Mouse (Mus musculus) testis, adult 2 months (tissue): ENCODE data around the gene Tm7sf2.

Source experiments
- CTCF ChIP-seq: fragments of 200-500 bp; IDR thresholded peaks from 2 replicates; pipeline ENCODE4 v1.5.1; 2012; ENCODE audit warnings: low read depth, mild to moderate bottlenecking, inconsistent platforms, low read length, moderate library complexity; ENCODE audit not compliant: control insufficient read depth, insufficient read depth, insufficient replicate concordance
- POLR2A ChIP-seq: fragments of 200-500 bp; IDR thresholded peaks from 2 replicates; pipeline ENCODE4 v1.6.1; 2012; ENCODE audit warnings: low read depth, mild to moderate bottlenecking, inconsistent platforms, low read length, moderate library complexity; ENCODE audit not compliant: control insufficient read depth

DNA sequence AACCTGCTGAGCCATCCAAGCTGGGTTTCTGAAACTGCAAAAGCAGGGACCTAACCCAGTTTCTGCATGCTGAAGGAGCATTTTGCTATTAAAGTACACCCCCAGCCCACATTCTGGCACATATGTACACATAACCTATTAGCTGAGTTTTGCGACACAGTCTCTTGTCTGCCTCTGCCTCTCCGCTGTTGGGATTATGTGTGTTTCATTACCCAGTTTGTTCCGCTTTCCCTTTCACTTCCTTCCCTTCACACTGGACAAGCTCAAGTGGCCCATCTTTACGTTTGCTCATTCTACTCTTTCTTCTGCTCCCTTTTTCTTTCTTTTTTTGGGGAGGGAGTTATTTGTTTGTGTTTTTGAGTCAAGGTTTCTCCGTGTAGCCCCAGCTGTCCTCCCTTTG lies 5.7 kb upstream of the Tm7sf2 start:
- TF ChIP-seq CTCF, result no peak
- TF ChIP-seq POLR2A, result no peak
